Mouse (Mus musculus) kidney, embryonic 14.5 days (tissue): Measurements from ENCODE around the gene Muc1. TPM values are rescaled to one million over a fixed set of nuclear protein-coding genes. Genes with fewer than 3 reads are reported as not detected.
"Not testable (repeated sequence)": the region's sequence is repeated elsewhere in the genome, so short reads cannot be mapped to it uniquely, and the experiment has no call there.

Experiments
- ATAC-seq: fragments of 200-750 bp; cut with Nextera tagmentation; 2 replicates; pipeline ENCODE4 v1.8.0; 2017; ENCODE audit warnings: moderate number of reproducible peaks, mild to moderate bottlenecking, moderate TSS enrichment, moderate library complexity; ENCODE audit not compliant: low FRiP score, low TSS enrichment
- H3K27ac ChIP-seq: fragments of 300-500 bp; sonication (generic); 2 replicates; pipeline ENCODE4 v1.5.1; 2014; ENCODE audit warnings: low read depth, mild to moderate bottlenecking, low read length, moderate library complexity, mixed read lengths
- H3K27me3 ChIP-seq: fragments of 300-500 bp; sonication (generic); 2 replicates; pipeline ENCODE4 v1.6.1; 2014; ENCODE audit warnings: mild to moderate bottlenecking, low read length; ENCODE audit not compliant: control insufficient read depth, insufficient read depth
- H3K36me3 ChIP-seq: fragments of 300-500 bp; sonication (generic); 2 replicates; pipeline ENCODE4 v1.6.1; 2014; ENCODE audit warnings: low read length, mixed read lengths; ENCODE audit not compliant: control insufficient read depth, insufficient read depth
- H3K4me1 ChIP-seq: fragments of 300-500 bp; sonication (generic); 2 replicates; pipeline ENCODE4 v1.6.1; 2014; ENCODE audit warnings: low read length, mixed read lengths; ENCODE audit not compliant: control insufficient read depth, insufficient read depth
- H3K4me2 ChIP-seq: fragments of 300-500 bp; sonication (generic); replicated peaks from 2 replicates; pipeline ENCODE4 v1.6.1; 2014; ENCODE audit warnings: low read depth, mild to moderate bottlenecking, low read length
- H3K4me3 ChIP-seq: fragments of 300-500 bp; sonication (generic); 2 replicates; pipeline ENCODE4 v1.5.1; 2014; ENCODE audit warnings: mild to moderate bottlenecking, low read length
- H3K9ac ChIP-seq: fragments of 300-500 bp; sonication (generic); 2 replicates; pipeline ENCODE4 v1.6.1; 2014; ENCODE audit warnings: low read depth, mild to moderate bottlenecking, low read length, moderate library complexity
- H3K9me3 ChIP-seq: fragments of 300-500 bp; sonication (generic); 2 replicates; pipeline ENCODE4 v1.6.1; 2016; ENCODE audit warnings: low read length; ENCODE audit not compliant: control insufficient read depth
- whole genome bisulfite sequencing: fragments of 180-500 bp; shearing (Covaris S2); extraction: QIAGEN DNeasy Blood & Tissue Kit; methylation state at CpG from one replicate; pipeline ENCODE4 v1.1.7; 2014; 5-methylcytosine and 5-hydroxymethylcytosine counted together
- polyA plus RNA-seq: library from polyadenylated mRNA; unstranded; fragments of >200 nt; fragmentation: Nextera tagmentation; extraction: Ambion mirVana; gene quantifications from 2 replicates; pipeline ENCODE4 v1.2.1, GENCODE M21; 2014

Muc1 gene
- polyA plus RNA-seq, 1 experiment from 2014 or later = 13.6 TPM

- no peaks in the 10 kb centered on the region for H3K27me3 ChIP-seq
- peak; percentile 30 for ATAC-seq
- no peaks in the 10 kb centered on the region for H3K9me3 ChIP-seq
- H3K4me1 ChIP-seq = peaks cover 24% of the 10 kb centered on the region
- peak overlapping the region; percentile 95; the same call in 1 of the 2 replicates for H3K4me3 ChIP-seq
- peaks cover 4% of the 10 kb centered on the region; the same call in 1 of the 2 replicates for H3K36me3 ChIP-seq
- 0% methylated on average over 6 of the region's 6 CpGs for WGBS
- H3K4me2 ChIP-seq = peak overlapping the region; percentile 86
- peak overlapping the region; percentile 24; the same call in 1 of the 2 replicates for H3K27ac ChIP-seq
- H3K9ac ChIP-seq = peak overlapping the region; percentile 23; the same call in 1 of the 2 replicates
Observed at GRCm38 (mm10) chr3:89215853-89216252, 13.0 kb upstream of the Muc1 start.

GRCm38 (mm10) chr3:89216407-89216806 lies 12.4 kb upstream of the Muc1 start:
- H3K9me3 ChIP-seq, ATAC-seq, H3K27ac ChIP-seq, H3K27me3 ChIP-seq, H3K36me3 ChIP-seq, H3K4me3 ChIP-seq, H3K9ac ChIP-seq, H3K4me2 ChIP-seq: not testable (repeated sequence)
- peaks cover 24% of the 10 kb centered on the region for H3K4me1 ChIP-seq
- whole genome bisulfite sequencing = 78% methylated on average over 7 of the region's 7 CpGs

GRCm38 (mm10) chr3:89218271-89218670 lies 10.6 kb upstream of the Muc1 start:
- H3K9ac ChIP-seq = no peak overlapping the region
- H3K9me3 ChIP-seq = no peaks in the 10 kb centered on the region
- no peaks in the 10 kb centered on the region; the same call in 1 of the 2 replicates for H3K36me3 ChIP-seq
- H3K27ac ChIP-seq = no peak overlapping the region
- no peak overlapping the region for H3K4me2 ChIP-seq
- no peaks in the 10 kb centered on the region for H3K27me3 ChIP-seq
- WGBS = 86% methylated on average over 1 of the region's 1 CpGs
- H3K4me3 ChIP-seq = no peak overlapping the region
- no peak for ATAC-seq
- peaks cover 17% of the 10 kb centered on the region for H3K4me1 ChIP-seq

GRCm38 (mm10) chr3:89219546-89219945 lies 9.3 kb upstream of the Muc1 start:
- Histone ChIP-seq H3K4me2 (no peak overlapping the region), H3K9me3 (no peaks in the 10 kb centered on the region), H3K36me3 (no peaks in the 10 kb centered on the region; the same call in 1 of the 2 replicates), H3K27ac (no peak overlapping the region), H3K4me3 (no peak overlapping the region), H3K9ac (no peak overlapping the region), H3K4me1 (peaks cover 16% of the 10 kb centered on the region), H3K27me3 (no peaks in the 10 kb centered on the region)
- WGBS = 29% methylated on average over 8 of the region's 8 CpGs
- ATAC-seq = no peak

GRCm38 (mm10) chr3:89221167-89221566 lies 7.7 kb upstream of the Muc1 start:
- Histone ChIP-seq H3K9me3 (no peaks in the 10 kb centered on the region), H3K4me1 (peaks cover 4% of the 10 kb centered on the region; the same call in 1 of the 2 replicates), H3K4me3 (no peak overlapping the region), H3K9ac (no peak overlapping the region), H3K4me2 (no peak overlapping the region), H3K36me3 (peaks cover 3% of the 10 kb centered on the region; the same call in 1 of the 2 replicates), H3K27me3 (no peaks in the 10 kb centered on the region), H3K27ac (no peak overlapping the region)
- 71% methylated on average over 5 of the region's 5 CpGs for WGBS
- no peak for ATAC-seq

- Histone ChIP-seq H3K9ac (no peak overlapping the region), H3K9me3 (no peaks in the 10 kb centered on the region), H3K4me3 (no peak overlapping the region), H3K36me3 (peaks cover 3% of the 10 kb centered on the region; the same call in 1 of the 2 replicates), H3K4me1 (peaks cover 23% of the 10 kb centered on the region; the same call in 1 of the 2 replicates), H3K27me3 (no peaks in the 10 kb centered on the region), H3K4me2 (no peak overlapping the region), H3K27ac (no peak overlapping the region)
- no peak for ATAC-seq
- WGBS = 79% methylated on average over 11 of the region's 11 CpGs
Observed at GRCm38 (mm10) chr3:89224796-89225195, 4.1 kb upstream of the Muc1 start.

- no peak overlapping the region for H3K27ac ChIP-seq
- peaks cover 3% of the 10 kb centered on the region; the same call in 1 of the 2 replicates for H3K36me3 ChIP-seq
- no peak overlapping the region for H3K4me3 ChIP-seq
- 63% methylated on average over 12 of the region's 12 CpGs for WGBS
- H3K4me2 ChIP-seq = no peak overlapping the region
- H3K9me3 ChIP-seq = no peaks in the 10 kb centered on the region
- ATAC-seq = no peak
- peaks cover 23% of the 10 kb centered on the region; the same call in 1 of the 2 replicates for H3K4me1 ChIP-seq
- H3K9ac ChIP-seq = no peak overlapping the region
- no peaks in the 10 kb centered on the region for H3K27me3 ChIP-seq
Observed at GRCm38 (mm10) chr3:89225321-89225815, 3.5 kb upstream of the Muc1 start.

- H3K4me3 ChIP-seq = no peak overlapping the region
- H3K9me3 ChIP-seq = no peaks in the 10 kb centered on the region
- peaks cover 3% of the 10 kb centered on the region; the same call in 1 of the 2 replicates for H3K36me3 ChIP-seq
- no peak overlapping the region for H3K9ac ChIP-seq
- ATAC-seq = no peak
- no peaks in the 10 kb centered on the region for H3K27me3 ChIP-seq
- WGBS = 32% methylated on average over 4 of the region's 4 CpGs
- no peak overlapping the region for H3K27ac ChIP-seq
- peak overlapping the region; percentile 87 for H3K4me2 ChIP-seq
- H3K4me1 ChIP-seq = peaks cover 23% of the 10 kb centered on the region; the same call in 1 of the 2 replicates
Observed at GRCm38 (mm10) chr3:89225918-89226317, 2.9 kb upstream of the Muc1 start.

- peaks cover 3% of the 10 kb centered on the region; the same call in 1 of the 2 replicates for H3K36me3 ChIP-seq
- no peaks in the 10 kb centered on the region for H3K27me3 ChIP-seq
- H3K9me3 ChIP-seq = no peaks in the 10 kb centered on the region
- WGBS = 30% methylated on average over 11 of the region's 11 CpGs
- H3K4me1 ChIP-seq = peaks cover 23% of the 10 kb centered on the region; the same call in 1 of the 2 replicates
- H3K27ac ChIP-seq = no peak overlapping the region
- peak overlapping the region; percentile 54; the same call in 1 of the 2 replicates for H3K9ac ChIP-seq
- peak overlapping the region; percentile 40; the same call in 1 of the 2 replicates for H3K4me3 ChIP-seq
- ATAC-seq = no peak
- H3K4me2 ChIP-seq = peak overlapping the region; percentile 87
Observed at GRCm38 (mm10) chr3:89226361-89226760, 2.5 kb upstream of the Muc1 start.
